Mouse (Mus musculus) myocyte (in vitro differentiated cells): ENCODE results near the gene Cemip2. TPM values are rescaled to one million over a fixed set of nuclear protein-coding genes. Genes with fewer than 3 reads are reported as not detected.

ENCODE experiments used
- H3K27me3 ChIP-seq: one replicate; pipeline ENCODE4 v1.6.1; 2011; ENCODE audit not compliant: control insufficient read depth, insufficient read depth, insufficient read length
- H3K36me3 ChIP-seq: one replicate; pipeline ENCODE4 v1.6.1; 2011; ENCODE audit not compliant: control insufficient read depth, insufficient read depth
- H3K4me2 ChIP-seq: one replicate; pipeline ENCODE4 v1.6.1; 2011; ENCODE audit warnings: low read depth, control low read depth
- H3K4me3 ChIP-seq: one replicate; pipeline ENCODE4 v1.5.1; 2011; ENCODE audit warnings: mild to moderate bottlenecking, control low read depth, moderate library complexity
- H3K79me2 ChIP-seq: one replicate; pipeline ENCODE4 v1.6.1; 2011; ENCODE audit not compliant: control insufficient read depth, insufficient read depth
- H3ac ChIP-seq: one replicate; pipeline ENCODE4 v1.6.1; 2011; ENCODE audit not compliant: control insufficient read depth, insufficient read length
- CEBPB ChIP-seq: IDR thresholded peaks from 2 replicates; pipeline ENCODE4 v1.6.1; 2011; ENCODE audit warnings: mild to moderate bottlenecking, moderate library complexity; ENCODE audit not compliant: poor library complexity, insufficient read depth, severe bottlenecking
- E2F4 ChIP-seq: IDR thresholded peaks from one replicate; pipeline ENCODE4 v1.6.1; 2011; ENCODE audit warnings: mild to moderate bottlenecking, control low read depth, moderate library complexity; ENCODE audit not compliant: insufficient read depth
- MAX ChIP-seq: IDR thresholded peaks from one replicate; pipeline ENCODE4 v1.6.1; 2011; ENCODE audit warnings: low read depth, mild to moderate bottlenecking, control low read depth
- MYOD1 ChIP-seq, 3 experiments: IDR thresholded peaks; one replicate each; pipeline ENCODE4 v1.6.1; 2011; ENCODE audit warnings: control low read depth in 2 of 3, low read depth in 2 of 3, mild to moderate bottlenecking in 2 of 3, moderate library complexity in 1 of 3; ENCODE audit not compliant: insufficient read length in 2 of 3, control insufficient read depth in 1 of 3
- MYOG ChIP-seq, 3 experiments: IDR thresholded peaks; one replicate each; pipeline ENCODE4 v1.6.1; 2011; ENCODE audit warnings: control low read depth in 2 of 3, low read depth in 2 of 3, mild to moderate bottlenecking in 2 of 3; ENCODE audit not compliant: insufficient read length in 2 of 3, control insufficient read depth in 1 of 3, insufficient read depth in 1 of 3
- POLR2A ChIP-seq: IDR thresholded peaks from one replicate; pipeline ENCODE4 v1.6.1; 2011; ENCODE audit warnings: low read depth, mild to moderate bottlenecking, control low read depth, moderate library complexity; ENCODE audit not compliant: insufficient read length
- POLR2AphosphoS2 ChIP-seq: IDR thresholded peaks from one replicate; pipeline ENCODE4 v1.6.1; 2011; ENCODE audit warnings: low read depth, control low read depth; ENCODE audit not compliant: insufficient read length
- REST ChIP-seq: IDR thresholded peaks from one replicate; pipeline ENCODE4 v1.6.1; 2011; ENCODE audit warnings: mild to moderate bottlenecking, control low read depth, moderate library complexity; ENCODE audit not compliant: insufficient read depth, insufficient read length
- SRF ChIP-seq: IDR thresholded peaks from one replicate; pipeline ENCODE4 v1.6.1; 2011; ENCODE audit warnings: low read depth; ENCODE audit not compliant: control insufficient read depth, insufficient read length
- TCF12 ChIP-seq: IDR thresholded peaks from one replicate; pipeline ENCODE4 v1.6.1; 2011; ENCODE audit warnings: mild to moderate bottlenecking, control low read depth; ENCODE audit not compliant: poor library complexity, insufficient read depth, severe bottlenecking
- TCF3 ChIP-seq: IDR thresholded peaks from one replicate; pipeline ENCODE4 v1.6.1; 2011; ENCODE audit warnings: low read depth, control low read depth; ENCODE audit not compliant: insufficient read length
- USF1 ChIP-seq: IDR thresholded peaks from one replicate; pipeline ENCODE4 v1.6.1; 2011; ENCODE audit warnings: low read depth, mild to moderate bottlenecking, control low read depth, moderate library complexity
- polyA plus RNA-seq: library from polyadenylated mRNA; unstranded; fragments of >200 nt; fragmentation: generic; extraction: Trizol; gene quantifications from one replicate; pipeline ENCODE4 v1.2.1, GENCODE M21; 2012; ENCODE audit warnings: missing spikeins

Cemip2 gene
- polyA plus RNA-seq, 1 experiment, result 14.5 TPM

DNA sequence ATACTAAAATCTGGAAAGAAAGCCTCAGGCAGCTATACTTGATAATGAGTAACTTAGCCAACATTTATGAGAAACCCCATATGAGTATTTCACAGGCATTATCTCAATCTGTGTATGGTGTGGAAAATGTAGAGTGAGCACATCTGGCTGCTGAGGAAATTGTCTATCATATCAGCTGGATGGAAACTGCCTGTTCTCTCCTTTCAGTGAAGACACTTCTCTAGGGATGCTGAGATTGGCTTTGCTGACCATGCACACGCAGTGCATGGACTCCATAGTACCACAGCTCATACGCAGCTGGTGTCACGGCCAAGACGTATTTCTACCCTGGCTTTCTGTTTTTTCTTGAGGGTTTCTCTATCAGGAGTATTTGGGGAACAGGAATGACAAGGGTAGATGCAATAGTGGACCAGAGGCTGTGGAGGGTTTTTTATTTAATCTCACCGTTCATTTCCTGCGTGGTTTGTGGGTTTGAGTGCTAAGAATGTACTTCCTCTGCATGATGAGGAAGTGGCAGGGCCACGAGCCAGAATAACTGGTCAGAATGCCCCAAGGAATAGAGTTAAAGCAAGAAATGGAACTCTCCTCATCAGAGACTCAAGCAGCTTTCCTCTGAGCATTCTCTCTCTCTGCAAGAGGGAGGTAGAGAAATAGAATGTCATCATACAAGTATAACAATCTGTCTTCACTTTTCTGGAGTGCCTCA lies 119.1 kb downstream of the Cemip2 start:
- no peak overlapping the region for H3ac ChIP-seq
- TF ChIP-seq POLR2AphosphoS2 (no peak), SRF (no peak), CEBPB (no peak), USF1 (no peak), REST (no peak), MAX (no peak), TCF12 (no peak), POLR2A (no peak), E2F4 (no peak), TCF3 (no peak), MYOD1 (IDR thresholded peaks at IDR 0.05; ENCODE audit: control insufficient read depth in 1 of 3, insufficient read length in 2 of 3, low read depth in 2 of 3) (no peak), MYOG (IDR thresholded peaks at IDR 0.05; ENCODE audit: control insufficient read depth in 1 of 3, insufficient read depth in 1 of 3, insufficient read length in 2 of 3, low read depth in 2 of 3) (no peak)

DNA sequence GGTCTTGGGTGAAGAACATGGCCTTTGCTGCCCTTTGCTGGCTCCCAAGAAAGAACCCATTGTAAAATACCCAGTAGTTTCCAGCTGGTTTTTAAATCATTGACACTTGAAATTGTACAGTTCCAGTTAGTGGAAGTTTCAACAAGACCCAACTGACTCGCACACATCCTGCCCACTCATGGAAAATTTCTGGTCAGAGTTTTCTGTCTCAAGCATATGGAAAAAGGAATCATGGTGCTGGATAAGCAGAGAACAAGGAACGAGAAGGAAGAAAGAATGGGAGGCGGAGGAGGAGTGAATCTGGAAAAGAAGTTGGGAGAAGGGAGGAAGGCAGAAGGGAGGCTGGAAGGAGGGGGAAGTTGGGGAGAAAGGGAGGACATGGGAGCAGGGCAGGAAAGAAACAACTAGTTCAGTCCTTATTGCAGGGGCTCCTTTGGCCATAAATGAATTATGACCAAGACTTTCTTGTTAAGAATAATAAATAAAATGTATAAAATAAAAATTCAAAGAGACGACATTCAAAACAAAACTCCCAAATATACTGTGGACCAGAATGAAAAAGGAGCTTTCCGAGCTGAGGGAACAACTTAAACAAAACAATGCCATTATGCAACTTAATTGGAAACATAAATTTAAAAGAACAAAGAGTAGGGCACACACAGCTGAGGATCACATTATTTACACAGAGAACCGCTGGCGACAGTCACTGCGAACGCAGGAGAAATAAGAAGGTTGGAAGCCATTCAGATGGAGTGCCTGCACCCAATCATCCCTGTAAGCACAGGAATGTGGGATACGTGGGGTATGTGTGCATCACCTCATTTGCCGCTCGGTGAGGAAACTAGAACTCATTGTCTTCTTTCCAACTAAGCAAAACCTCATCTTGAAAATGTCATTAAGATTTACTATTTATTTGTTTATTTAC lies 120.1 kb downstream of the Cemip2 start:
- TF ChIP-seq POLR2AphosphoS2 (no peak), USF1 (no peak), SRF (no peak), MAX (no peak), MYOD1 (IDR thresholded peaks at IDR 0.05; ENCODE audit: control insufficient read depth in 1 of 3, insufficient read length in 2 of 3, low read depth in 2 of 3) (no peak), TCF3 (no peak), E2F4 (no peak), POLR2A (no peak), CEBPB (no peak), MYOG (IDR thresholded peaks at IDR 0.05; ENCODE audit: control insufficient read depth in 1 of 3, insufficient read depth in 1 of 3, insufficient read length in 2 of 3, low read depth in 2 of 3) (no peak), REST (no peak), TCF12 (no peak)

More for the DNA sequence above, 119.1 kb downstream of the Cemip2 start:
- Histone ChIP-seq H3K79me2 (no peaks in the 10 kb centered on the region), H3K4me2 (peak overlapping the region; percentile 37), H3K27me3 (no peaks in the 10 kb centered on the region), H3K4me3 (no peak overlapping the region), H3K36me3 (no peaks in the 10 kb centered on the region)

More for the DNA sequence above, 120.1 kb downstream of the Cemip2 start:
- Histone ChIP-seq H3K4me3 (no peak overlapping the region), H3K27me3 (no peaks in the 10 kb centered on the region), H3K79me2 (no peaks in the 10 kb centered on the region), H3K4me2 (peak overlapping the region; percentile 37), H3K36me3 (no peaks in the 10 kb centered on the region), H3ac (no peak overlapping the region)

Other genes with a start within 250 kb of the Cemip2 start
- 12.0 TPM for gene 1110059E24Rik, start 125.4 kb upstream of the Cemip2 start, polyA plus RNA-seq
- 11.2 TPM for gene Abhd17b, start 125.2 kb upstream of the Cemip2 start, polyA plus RNA-seq